Mouse (Mus musculus): ENCODE data around the gene Chadl.

DNA sequence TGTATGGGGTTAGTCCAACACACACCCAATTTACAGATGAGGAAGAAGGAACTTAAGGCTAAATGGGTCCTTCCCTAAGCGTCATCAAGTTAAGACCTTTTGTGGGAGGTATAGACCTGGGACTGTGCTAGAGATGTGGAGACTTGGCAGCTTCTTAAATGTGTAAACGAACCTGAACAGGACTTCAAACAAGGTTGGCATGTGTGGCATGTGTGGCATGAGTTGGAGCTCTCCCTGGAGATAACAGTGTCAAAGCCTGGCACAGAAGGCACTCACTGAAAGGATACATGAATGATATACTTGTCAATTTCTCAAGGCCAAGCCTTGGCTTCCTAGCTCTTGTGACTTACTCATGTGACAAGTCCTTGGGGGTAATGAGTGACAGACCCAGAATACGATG, 42.2 kb upstream of the Chadl start:
- TF ChIP-seq CTCF (conservative IDR thresholded peaks at IDR 0.05; ENCODE audit: insufficient read depth, insufficient read length, low read depth, low read length) = no peak
- TF ChIP-seq POLR2A (IDR thresholded peaks at IDR 0.05; ENCODE audit: low read depth, low read length) = no peak
